Mouse (Mus musculus) brain, adult 2 months (tissue): ENCODE results near the gene Sgsm3.
"Not testable (repeated sequence)": the region's sequence is repeated elsewhere in the genome, so short reads cannot be mapped to it uniquely, and the experiment has no call there.

Source experiments
- DNase-seq: peaks from one replicate; pipeline ENCODE4 v3.0.0; 2011; ENCODE audit warnings: low read depth, low spot score

The Sgsm3 gene

DNA sequence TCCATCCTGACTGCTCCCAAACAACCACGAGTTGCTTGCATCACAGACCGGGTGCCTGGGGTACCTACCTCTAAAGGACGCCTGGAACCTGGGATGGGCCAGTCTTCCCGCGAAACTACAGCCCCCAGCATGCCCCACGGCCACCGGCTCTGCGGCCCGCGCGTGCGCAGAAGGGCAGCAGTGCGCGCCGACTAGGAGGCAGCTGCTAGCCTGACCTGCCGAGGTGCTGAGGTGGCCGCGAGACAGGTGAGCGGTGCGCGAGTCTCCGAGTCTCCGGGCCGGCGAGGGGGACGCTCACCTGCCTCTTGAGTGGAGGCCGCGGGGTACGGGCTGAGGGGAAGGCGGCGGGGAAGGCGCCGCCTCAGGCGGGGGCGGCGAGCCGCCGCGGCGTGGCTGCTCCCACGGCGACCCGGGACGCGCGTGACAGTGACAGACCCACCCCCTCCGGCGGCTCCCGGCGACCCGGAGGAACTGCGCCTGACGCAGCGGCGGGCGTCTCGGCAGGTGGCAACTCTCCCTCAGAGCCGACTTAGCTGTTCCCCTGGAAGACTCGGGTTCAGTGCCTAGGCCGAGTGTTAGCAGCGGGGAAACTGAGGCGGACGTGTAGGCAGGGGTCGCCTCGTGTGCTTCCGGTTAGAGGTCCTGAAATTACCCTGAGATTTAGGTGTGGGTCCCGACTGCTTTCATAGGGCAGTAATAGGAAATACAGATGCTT is at the start of gene Sgsm3:
Sgsm3 (plus strand) TSS at position 146 of the 715 bp plus-strand sequence.
- DNase-seq = peak; percentile 94

DNA sequence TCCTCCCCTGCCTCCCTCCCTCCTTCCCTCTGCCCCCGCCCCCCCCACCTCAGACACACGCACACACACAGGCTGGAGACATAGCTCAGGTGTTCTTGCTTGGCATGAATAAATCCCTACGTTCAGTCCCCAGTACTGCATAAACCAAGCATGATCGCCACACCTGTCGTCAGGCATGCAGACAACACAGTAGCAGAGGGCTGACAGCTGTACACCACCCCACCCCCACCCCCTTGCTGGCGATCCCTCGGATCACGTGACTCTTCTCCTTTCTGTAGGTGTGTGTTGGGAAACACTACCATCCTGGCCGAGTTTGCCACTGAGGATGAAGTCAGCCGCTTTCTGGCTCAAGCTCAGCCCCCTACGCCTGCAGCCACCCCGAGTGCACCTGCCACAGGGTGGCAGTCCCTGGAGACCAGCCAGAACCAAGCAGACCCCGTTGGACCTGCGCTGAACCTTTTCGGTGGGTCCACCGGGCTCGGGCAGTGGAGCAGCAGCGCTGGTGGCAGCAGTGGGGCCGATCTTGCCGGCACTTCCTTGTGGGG is 48.7 kb upstream of the Sgsm3 start:
- DNase-seq = peak; percentile 48

DNA sequence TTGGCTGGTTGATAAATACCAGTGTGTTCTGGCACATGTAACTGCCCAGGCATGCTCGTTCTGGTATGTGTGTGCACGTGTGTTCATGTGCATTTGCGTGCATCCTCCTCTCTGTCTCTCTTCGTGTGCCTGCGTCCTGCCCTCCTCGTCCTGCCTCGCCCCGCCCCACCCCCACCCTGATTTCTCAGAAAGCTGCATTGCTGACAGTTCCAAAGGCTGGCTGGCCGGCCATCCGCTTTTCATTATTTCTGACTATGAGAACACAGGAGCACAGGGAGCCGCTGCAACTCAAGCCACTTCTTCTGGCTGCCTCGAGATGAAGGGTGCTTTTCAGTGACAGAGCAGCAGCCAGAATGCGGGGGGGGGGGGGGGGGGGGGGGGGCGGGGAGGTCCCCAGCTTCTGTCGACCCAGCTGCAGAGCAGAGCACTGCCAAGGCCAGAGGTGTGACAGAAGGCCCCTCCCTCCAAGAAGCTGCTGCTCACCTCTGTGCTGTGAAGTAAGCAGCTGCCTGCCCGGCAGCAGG is 47.5 kb upstream of the Sgsm3 start:
- peak; percentile 34 for DNase-seq

DNA sequence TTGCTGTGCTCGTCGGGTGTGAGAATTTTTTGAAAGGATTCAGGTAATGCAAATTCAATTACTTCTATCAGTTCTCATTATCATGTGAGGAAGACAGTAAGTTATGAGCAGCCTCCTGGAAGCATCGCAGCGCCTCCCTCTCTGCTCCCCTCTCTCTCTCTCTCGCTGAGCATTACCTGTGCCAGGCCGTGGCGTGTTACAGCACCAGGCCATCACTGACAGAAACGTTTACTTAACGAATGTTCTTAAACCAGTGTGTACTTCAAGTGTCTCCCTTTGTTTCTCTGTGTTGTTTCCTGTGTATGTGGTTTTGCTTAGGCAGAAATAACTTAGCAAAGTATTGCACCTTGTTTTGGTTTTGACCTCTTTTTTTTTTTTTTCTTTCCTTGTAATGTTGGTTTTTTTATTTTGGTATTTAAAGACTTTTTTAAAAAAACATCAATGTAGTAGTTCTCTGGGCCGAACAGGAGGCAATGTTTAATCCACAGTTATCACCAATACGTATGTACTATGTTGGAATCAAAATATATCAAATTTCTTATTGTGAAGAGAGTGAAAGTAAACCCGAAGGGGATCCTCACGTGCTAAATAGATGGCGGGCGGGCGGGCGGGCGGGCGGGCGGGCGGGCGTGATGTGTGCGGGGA is 46.8 kb upstream of the Sgsm3 start:
- DNase-seq = not testable (repeated sequence)

DNA sequence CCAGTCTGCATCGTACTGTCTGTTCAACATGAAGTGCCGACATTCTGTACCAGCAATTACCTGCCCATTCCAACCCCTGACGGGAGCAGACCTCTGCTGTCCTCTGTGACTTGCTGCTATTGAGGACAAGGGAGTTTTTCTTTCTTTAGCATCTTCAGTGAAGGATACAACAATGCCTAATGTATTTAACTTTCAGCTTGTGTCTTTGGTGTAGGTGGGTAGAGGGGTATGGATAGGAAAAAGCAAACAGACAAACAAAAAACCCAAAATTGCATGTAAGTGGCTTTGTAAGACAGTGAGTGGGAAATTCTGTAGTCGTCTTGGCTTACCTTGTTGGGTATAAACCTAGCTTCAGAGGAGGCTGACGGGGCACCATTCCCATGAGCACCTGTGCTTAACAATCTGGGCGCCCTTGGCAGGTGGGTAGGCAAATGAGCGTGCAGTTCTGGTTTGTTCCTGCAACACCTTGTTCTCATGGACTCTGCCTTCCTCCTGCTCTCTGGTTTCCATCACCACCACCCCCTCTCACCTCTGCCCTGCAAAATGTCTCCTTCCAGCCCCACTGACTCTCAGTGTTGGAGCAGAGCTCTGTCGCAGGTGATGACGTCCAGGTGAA is 46.1 kb upstream of the Sgsm3 start:
- no peak for DNase-seq

DNA sequence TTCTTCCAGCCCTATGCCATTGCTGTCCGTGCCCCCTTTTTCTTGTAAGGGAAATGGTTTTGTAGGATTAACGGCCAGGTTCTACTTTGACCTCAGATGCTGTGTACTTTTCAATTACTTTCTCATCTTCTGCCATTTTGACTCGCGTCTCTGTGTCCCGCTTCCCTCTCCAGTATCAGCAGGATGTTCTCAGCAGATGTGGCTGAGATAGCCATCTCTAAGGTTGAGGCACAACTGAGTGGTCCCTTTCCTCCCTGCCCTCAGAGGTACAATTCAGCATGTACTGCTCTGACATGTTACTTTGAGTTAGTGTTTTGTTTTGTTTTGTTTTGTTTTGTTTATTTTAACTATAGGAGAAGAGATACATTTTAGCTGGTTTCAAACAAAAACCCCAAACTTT is 42.7 kb upstream of the Sgsm3 start:
- DNase-seq = no peak

DNA sequence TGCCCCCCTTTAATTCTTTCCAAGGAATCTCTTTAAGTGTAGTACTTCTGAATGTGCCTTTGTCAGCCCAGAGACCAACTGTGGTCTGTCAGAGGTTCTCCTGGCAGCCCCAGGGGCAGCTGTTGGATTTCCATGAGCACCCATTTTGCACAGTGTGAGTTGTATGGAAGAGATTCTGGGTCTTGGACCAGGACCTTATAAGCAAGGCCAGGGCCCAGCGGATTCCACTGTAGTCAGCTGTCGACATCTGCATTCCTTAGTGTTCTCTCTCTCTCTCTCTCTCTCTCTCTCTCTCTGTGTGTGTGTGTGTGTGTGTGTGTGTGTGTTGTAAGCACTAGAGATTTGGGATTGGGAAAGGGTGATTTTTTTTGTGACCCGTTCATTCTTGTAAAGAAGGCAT is 40.9 kb upstream of the Sgsm3 start:
- DNase-seq = no peak

DNA sequence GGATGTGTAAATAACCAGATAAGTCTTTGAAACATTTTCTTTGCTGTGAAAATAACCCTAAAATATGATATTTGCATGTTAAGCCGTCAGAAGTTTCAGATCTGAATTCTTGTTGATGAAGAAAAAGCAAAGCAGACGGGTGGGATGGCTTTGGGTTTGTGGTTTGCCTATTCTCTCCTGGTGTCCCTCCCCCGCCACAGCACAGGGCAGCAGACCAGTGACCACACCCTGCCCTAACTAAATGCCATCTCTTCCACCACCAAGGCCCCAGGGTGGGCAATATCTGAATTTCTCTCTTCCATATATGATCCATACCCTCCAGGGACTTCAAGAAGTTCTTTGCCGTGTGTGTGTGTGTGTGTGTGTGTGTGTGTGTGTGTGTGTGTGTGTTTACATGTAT is 39.0 kb upstream of the Sgsm3 start:
- no peak for DNase-seq

DNA sequence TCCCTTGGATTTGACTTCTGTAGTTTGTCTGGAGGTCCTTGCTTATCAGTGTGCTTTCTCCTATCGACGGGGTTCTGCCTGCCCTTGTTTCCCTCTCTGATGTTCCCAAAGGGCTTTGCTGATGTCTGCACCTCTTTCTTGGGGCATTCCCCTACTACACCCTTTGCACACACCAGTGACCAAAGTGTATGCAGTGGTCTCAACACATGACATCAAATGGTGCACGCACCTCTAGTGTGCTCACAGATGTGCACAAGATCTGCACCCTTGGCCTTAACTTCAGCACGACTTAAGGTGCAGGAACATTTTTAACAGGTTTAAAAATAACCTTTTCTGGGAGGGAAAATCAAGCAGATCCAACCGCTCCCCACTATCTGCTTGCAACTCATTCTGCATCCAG is 38.2 kb upstream of the Sgsm3 start:
- no peak for DNase-seq

DNA sequence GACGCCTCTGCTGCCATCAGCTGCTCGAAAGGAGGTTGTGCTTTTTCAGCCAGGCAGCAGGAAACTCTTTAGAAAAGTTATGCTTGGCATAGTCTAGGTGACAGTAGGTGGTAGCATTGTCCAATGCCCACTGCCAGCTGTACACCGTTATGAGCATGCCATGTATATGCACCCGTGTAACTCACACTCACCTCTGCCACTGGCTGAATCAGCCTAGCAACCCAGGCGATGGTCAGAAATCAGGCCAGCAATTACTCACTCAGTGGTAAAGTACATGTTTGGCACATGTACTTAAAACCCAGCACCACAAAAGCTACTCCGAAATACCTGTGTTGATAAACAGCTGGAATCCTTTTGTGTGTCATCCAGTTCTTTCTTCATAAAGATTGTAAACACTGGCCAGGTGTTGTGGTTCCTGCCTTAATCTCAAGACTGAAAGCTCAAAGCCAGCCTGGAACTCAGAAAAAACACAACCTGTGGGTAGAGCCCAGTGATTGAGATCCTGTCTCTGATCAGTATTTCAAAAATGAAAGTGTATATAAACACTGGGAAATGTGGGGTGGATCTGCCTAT is 36.0 kb upstream of the Sgsm3 start:
- no peak for DNase-seq

DNA sequence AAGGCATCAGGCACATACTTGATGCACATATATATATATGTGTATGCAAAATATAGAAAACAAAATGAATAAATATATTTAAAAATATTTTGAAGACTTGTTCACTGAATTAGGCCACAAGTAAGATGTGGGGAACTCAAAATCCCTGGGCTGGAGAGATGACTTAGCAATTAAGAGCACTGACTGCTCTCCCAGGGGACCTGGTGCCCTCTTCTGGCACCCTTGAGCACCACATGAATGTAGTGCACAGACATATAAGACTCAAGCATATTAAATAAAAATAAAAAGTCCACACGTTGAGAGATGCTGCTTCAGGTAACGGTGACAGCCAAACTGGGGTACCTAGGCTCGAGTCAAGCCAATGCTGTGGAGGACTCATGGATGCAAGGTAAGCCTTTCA is 31.7 kb upstream of the Sgsm3 start:
- DNase-seq = peak; percentile 73

DNA sequence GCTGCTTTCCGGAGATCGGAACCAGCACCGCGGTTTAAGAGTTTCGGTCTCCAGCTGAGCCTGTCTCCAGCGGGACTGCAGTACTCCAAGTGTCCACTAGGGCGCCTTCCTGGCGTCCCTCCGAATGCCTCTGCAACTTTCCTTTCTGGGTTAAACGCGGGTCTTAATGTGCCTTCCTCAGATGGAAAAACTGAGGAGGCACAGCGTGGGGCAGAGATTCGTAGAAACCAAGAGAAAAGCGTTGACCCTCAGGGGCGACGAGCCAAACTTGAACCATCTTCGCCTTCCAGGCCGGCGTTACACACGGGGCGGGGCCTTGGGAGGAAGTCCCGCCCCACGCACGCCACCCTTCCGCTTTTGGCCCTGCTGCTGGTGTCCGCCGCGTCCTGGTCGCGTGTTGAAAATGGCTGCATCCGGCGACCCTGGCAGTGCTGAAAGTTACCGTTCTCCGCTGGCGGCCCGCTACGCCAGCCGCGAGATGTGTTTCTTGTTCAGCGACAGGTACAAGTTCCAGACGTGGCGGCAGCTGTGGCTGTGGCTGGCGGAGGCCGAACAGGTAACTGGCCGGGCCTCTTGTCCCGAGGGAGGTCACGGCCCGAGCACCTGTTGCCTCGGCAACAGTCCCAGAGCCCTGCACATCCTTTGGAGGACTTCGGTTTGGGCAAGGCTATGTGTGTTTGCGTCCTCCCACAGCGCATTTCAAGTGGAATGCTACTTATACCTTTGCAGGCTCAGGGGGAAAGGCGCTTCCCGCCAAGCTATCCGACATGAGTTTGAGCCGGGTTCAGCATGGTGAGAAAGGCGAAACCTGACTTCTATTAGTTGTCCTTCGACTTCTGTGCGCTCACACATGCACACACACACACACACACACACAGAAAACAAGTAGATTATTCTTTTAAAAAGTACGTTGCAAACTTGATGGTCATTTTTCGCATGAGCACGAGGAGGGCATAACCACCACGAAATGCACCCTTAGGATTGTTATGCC is 29.1 kb upstream of the Sgsm3 start, which contains the start of gene Adsl:
Adsl (plus strand) TSS at position 346 of the 991 bp plus-strand sequence.
- peak; percentile 96 for DNase-seq

DNA sequence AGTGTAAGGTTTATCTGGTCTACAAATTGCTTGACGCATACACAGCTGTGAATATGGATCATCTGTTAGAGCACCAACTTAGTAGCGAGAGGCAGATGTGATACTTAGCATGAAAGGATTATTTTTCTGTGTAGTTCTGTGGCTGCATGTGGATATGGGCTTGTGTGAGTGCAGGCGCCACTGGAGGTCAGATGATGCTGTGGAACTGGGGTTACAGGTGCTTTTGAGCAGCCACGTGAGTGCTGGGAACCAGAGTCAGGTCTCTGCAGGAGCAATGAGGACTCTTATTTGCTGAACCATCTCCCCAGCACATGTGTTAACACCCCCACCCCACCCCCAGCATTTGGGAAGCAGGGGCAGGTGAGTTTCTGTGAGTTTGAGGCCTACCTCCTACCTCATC is 28.1 kb upstream of the Sgsm3 start:
- no peak for DNase-seq

DNA sequence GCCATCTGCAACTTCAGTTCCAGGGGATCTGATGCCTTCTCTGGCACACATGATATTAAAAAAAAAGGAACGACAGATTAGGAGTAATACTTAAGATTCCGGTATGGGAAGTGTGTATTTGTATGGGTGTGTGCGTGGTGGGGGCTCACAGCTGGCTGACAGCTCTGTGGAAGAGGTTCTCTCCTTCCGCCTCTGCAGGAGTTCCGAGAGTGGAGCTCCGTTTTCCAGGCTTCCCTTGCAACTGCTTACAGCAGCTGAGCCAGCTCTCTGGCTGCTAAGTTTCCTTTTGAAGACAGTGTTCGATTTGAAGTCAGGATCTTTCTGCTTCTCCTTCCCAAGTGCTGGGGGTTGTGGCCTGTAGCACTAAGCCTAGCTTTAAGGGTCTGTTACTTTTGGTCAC is 27.5 kb upstream of the Sgsm3 start:
- peak; percentile 65 for DNase-seq

DNA sequence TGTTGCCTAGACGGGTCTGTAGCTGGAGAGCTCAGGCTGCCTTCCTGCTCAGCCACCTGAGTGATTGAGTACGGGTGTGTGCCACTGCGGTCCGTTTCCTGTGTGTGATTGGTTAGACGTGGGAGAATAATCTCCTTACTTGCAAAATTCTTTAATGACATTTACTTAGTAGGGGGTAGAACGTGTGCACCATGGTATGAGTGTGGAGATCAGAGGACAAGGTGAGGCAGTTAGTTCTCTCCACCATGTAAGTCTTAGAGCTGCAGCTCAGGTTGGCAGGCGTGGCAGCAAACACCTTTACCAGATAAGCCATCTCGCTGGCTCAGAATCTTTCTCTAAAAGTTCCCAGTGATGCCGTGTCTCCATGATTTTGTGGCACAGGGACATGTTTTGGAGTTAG is 23.6 kb upstream of the Sgsm3 start:
- DNase-seq = no peak

DNA sequence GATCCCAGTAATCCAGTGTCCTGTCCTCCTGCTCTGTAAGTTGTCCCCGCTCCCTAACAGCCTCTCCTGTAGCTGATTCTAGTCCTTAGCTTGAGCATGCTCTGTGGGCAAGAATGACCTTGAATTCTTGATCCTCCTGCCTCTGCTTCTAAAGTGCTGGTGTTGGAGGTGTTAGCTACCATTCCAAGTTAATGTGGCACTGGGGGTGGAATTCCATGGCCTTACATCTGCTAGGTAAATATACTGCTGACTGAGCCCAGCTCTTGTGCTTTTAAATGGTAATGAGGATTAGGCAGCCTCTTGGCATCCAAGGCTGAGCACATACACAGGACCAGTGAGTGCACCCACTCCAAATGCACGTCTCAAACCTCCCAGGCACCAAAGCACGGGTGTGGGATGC is 22.7 kb upstream of the Sgsm3 start:
- peak; percentile 48 for DNase-seq

DNA sequence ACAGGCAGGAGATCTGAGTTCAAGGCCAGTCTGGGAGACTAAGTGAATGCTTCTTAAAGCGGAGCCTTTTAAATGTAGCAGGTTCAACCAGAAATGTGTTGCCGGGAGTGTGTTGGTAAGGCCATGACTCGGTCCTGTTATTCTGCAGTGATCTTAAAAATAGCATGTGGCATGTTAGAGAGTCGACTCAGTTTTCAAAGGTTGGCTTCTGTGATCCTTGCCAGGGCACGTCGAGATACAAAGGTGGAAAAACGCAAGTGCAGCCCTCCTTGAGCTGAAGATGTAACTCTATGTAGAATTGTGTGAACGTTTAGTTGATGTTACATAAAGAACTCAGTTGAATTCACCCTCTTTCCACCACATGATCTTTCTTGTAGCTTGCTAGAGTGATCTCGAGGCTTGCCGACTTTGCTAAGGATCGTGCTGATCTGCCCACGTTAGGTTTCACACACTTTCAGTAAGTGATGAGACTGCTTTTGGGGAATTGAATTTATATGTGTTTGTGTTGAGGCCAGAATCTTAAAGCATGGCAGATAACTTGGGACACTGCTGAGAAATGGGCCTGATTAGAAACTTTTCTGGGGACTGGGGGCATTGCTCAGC is 21.6 kb upstream of the Sgsm3 start:
- peak; percentile 70 for DNase-seq

DNA sequence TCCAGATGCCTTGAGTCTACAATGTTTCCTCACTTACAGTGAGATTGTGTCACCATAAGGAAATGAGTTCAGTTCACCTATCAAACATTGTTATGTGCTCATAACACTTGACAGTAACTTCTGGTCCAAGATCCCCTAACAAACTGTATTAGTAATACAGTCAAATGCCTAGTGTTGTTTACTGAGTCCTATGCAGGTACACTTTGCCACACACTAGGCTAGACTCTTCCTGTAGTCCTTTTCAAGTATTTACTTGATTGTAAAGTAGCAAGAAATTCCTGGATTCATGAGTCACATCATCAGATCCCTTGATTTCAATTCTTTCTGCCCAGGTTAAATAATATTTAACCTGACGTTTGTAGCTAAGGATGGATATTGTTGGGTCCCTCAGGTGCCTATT is 8.2 kb upstream of the Sgsm3 start:
- no peak for DNase-seq

DNA sequence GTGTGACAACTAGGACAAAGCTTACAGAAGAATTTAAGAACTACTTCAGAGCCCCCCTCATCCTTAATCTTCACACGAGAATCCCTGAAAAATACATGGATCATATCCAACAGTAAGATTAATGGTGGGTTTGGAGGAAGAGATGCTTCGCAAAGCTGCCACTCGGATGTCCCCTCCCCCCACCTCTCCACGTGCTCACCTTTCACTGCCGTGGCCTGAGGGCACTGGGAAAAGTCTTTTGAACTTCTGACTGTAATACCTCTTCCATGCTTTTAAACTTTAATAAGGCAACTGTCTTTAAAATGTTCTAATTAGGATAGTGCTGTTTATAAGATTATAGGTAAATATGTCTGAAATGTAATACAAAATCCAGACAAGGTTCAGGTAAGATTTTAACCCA is 3.3 kb upstream of the Sgsm3 start:
- DNase-seq = no peak

DNA sequence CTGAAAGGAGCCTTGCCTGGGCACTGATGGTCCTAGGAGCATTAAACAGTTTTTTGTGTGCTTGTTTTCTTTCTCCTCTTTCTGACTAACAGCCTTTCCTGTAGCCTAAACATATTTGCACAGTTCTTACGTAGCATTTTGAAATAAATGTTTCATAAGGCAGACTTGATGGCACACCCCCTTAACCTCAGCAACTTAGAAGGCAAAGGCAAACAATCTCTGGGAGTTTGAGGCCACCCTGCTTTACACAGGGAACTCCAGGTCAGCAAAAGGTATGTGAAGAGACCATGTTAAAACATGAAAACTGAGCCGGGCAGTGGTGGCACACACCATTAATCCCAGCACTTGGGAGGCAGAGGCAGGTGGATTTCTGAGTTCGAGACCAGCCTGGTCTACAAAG is 1.9 kb upstream of the Sgsm3 start:
- no peak for DNase-seq
